Mouse (Mus musculus) ES-Bruce4 (cell line): Measurements from ENCODE around the gene Tmed6. TPM values are rescaled to one million over a fixed set of nuclear protein-coding genes. Genes with fewer than 3 reads are reported as not detected.

Experiments
- H3K27ac ChIP-seq: 2 replicates; pipeline ENCODE4 v1.5.1; 2012; ENCODE audit warnings: low read length, inconsistent platforms; ENCODE audit not compliant: insufficient read depth
- H3K27me3 ChIP-seq: 2 replicates; pipeline ENCODE4 v1.6.1; 2012; ENCODE audit warnings: mild to moderate bottlenecking, low read length, inconsistent platforms; ENCODE audit not compliant: control insufficient read depth, poor library complexity, insufficient read depth, severe bottlenecking
- H3K36me3 ChIP-seq: 2 replicates; pipeline ENCODE4 v1.6.1; 2012; ENCODE audit warnings: inconsistent platforms, mild to moderate bottlenecking, low read length, moderate library complexity; ENCODE audit not compliant: control insufficient read depth, poor library complexity, insufficient read depth, severe bottlenecking
- H3K4me1 ChIP-seq: one replicate; pipeline ENCODE4 v1.8.1; 2011; ENCODE audit warnings: low read length; ENCODE audit not compliant: control insufficient read depth, insufficient read depth
- H3K4me3 ChIP-seq: 2 replicates; pipeline ENCODE4 v1.5.1; 2011; ENCODE audit warnings: low read depth, mild to moderate bottlenecking, low read length
- H3K9ac ChIP-seq: 2 replicates; pipeline ENCODE4 v1.6.1; 2012; ENCODE audit warnings: low read depth, mild to moderate bottlenecking, inconsistent platforms; ENCODE audit not compliant: poor library complexity, severe bottlenecking
- H3K9me3 ChIP-seq: replicated peaks from 2 replicates; pipeline ENCODE4 v1.6.1; 2012; ENCODE audit warnings: mild to moderate bottlenecking, low read length, inconsistent platforms; ENCODE audit not compliant: control insufficient read depth, poor library complexity, insufficient read depth, severe bottlenecking
- CTCF ChIP-seq: IDR thresholded peaks from one replicate; pipeline ENCODE4 v1.8.1; 2011; ENCODE audit warnings: low read depth, low read length
- EP300 ChIP-seq: IDR thresholded peaks from 2 replicates; pipeline ENCODE4 v1.6.1; 2011; ENCODE audit warnings: low read depth, low read length; ENCODE audit not compliant: insufficient read depth
- POLR2A ChIP-seq: IDR thresholded peaks from one replicate; pipeline ENCODE4 v1.8.1; 2011; ENCODE audit warnings: low read length; ENCODE audit not compliant: insufficient read depth
- polyA plus RNA-seq: library from polyadenylated mRNA; stranded (reverse); fragments of >200 nt; gene quantifications from 2 replicates; pipeline ENCODE4 v1.2.4, GENCODE M21; 2011; ENCODE audit warnings: low read depth; ENCODE audit not compliant: missing spikeins, insufficient read depth, insufficient read length

The Tmed6 gene
- polyA plus RNA-seq, 1 experiment, result not detected

DNA sequence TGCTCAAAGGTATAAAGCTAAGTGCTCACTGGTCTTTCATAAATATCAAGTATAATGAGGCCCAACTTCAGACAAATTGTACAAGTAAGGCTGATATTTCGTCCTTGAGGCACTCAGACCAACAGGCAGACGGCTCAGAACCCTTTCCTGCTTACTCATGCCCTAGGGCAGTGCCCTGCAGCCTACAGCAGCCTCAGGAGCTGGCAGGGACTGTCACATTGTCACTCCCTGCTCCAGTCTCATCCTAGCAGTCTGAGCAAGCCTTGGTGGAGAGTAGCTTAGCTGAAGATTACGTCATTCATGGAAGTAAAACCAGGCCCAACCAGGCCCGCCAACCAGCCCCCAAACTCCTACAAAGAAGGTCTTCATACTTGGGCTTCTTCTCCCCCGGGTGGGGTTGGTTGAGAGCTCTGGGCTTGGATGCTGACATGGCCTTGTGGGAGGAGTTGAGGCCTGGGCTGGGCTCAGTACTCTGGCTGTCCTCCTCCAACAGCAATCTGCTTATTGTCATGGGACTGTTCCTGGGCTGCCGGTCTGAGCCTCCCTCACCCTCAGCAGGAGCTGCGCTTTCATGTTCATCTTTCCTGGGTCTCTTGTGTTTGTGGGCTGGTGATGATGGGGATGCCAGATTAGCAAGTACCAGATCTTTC is 10.9 kb upstream of the Tmed6 start:
- no peak overlapping the region for H3K4me3 ChIP-seq
- TF ChIP-seq POLR2A (no peak), EP300 (no peak), CTCF (no peak)
- no peaks in the 10 kb centered on the region for H3K27me3 ChIP-seq
- H3K27ac ChIP-seq, result no peak overlapping the region
- no peaks in the 10 kb centered on the region for H3K4me1 ChIP-seq
- peaks cover 44% of the 10 kb centered on the region for H3K36me3 ChIP-seq
- H3K9ac ChIP-seq, result no peak overlapping the region
- H3K9me3 ChIP-seq, result no peaks in the 10 kb centered on the region

DNA sequence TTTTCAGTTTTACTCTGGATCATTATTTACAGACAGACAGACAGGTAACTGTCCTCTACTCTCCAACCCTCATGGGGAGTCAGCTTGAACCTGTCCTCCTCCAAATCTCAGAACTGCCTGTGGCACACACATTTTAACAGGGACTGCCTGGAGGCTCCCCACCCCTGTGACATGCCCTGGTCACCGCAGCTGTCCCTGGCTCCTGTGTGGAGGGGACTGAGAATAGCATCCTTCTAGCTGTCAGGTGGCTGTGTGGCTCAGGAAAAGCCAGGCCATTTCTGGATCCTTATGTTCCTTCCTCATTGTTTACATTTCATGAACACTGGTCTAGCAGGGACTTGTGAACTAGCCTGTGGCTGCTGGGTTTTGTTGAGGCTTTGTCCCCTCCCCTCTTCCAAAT is 8.7 kb upstream of the Tmed6 start:
- no peaks in the 10 kb centered on the region for H3K9me3 ChIP-seq
- H3K27ac ChIP-seq, result peak overlapping the region; percentile 4; the same call in 1 of the 2 replicates
- H3K4me3 ChIP-seq, result no peak overlapping the region
- no peaks in the 10 kb centered on the region for H3K4me1 ChIP-seq
- no peaks in the 10 kb centered on the region for H3K27me3 ChIP-seq
- TF ChIP-seq EP300 (no peak), POLR2A (no peak), CTCF (no peak)
- peaks cover 29% of the 10 kb centered on the region for H3K36me3 ChIP-seq
- no peak overlapping the region for H3K9ac ChIP-seq

DNA sequence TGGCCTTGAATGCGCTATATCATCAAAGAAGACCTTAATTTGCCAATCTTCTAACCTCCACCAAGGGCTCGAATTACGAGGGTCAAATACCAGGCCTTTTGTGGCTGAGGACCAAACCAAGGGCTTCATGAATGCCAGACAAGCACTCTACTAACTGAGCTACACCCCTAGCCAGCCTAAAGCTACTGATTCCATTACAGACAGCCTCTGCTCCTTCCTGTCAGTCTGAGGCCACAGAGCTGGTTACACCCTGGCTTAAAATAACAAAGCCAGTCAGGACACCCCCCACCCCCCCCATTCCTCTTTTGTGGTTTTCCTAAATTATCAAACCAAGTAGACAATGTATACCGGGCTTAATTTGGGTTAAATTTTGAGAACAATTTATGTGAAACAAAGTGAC is 8.3 kb upstream of the Tmed6 start:
- Histone ChIP-seq H3K4me3 (no peak overlapping the region), H3K27me3 (no peaks in the 10 kb centered on the region), H3K9me3 (no peaks in the 10 kb centered on the region), H3K9ac (no peak overlapping the region), H3K36me3 (peaks cover 24% of the 10 kb centered on the region), H3K27ac (peak overlapping the region; percentile 24; the same call in 1 of the 2 replicates), H3K4me1 (no peaks in the 10 kb centered on the region)
- TF ChIP-seq EP300, result no peak
- TF ChIP-seq CTCF, result no peak
- TF ChIP-seq POLR2A, result no peak

DNA sequence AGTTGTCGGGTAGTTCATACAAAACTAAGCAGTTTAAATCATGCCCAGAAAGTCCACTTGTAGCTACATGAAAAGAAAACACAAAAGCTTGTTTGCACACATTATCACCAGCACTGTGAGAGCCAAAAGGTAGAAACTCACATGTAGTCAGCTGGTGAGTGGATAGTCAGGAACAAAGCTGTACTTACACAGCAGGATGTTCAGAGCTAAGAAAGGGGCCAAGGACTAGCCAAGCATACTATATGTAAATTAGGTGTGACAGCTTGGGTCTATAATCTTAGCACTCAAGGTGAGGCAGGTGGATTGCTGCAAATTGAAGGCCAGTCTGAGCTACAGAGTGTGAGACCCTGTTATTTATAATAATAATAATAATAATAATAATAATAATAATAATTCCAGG is 2.8 kb downstream of the Tmed6 start:
- TF ChIP-seq POLR2A (no peak), CTCF (no peak), EP300 (no peak)
- no peaks in the 10 kb centered on the region for H3K9me3 ChIP-seq
- H3K9ac ChIP-seq, result no peak overlapping the region
- H3K27ac ChIP-seq, result no peak overlapping the region
- H3K27me3 ChIP-seq, result no peaks in the 10 kb centered on the region
- H3K4me3 ChIP-seq, result no peak overlapping the region
- peaks cover 25% of the 10 kb centered on the region for H3K36me3 ChIP-seq
- H3K4me1 ChIP-seq, result peaks cover 1% of the 10 kb centered on the region

DNA sequence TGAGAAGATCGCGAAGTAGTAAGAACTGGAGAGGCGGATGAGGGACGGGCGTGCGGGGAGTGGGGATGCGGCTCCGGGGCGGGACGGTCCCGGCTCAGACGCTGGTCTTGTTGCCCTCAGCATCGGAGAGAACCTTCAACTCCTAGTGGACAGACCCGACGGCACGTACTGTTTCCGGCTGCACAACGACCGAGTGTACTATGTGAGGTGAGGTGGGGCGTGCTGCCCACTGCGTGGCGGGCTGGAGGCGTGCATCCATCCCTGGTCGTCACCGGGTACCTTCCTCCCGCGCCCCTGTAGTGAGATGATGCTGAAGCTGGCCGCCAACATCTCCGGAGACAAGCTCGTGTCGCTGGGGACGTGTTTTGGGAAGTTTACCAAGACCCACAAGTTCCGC is 8.5 kb downstream of the Tmed6 start:
- H3K9ac ChIP-seq, result peak overlapping the region; percentile 71
- TF ChIP-seq POLR2A (no peak), CTCF (no peak), EP300 (no peak)
- H3K27ac ChIP-seq, result 0 out of 2 replicates have a peak overlapping the region, but pooled peaks have one; percentile 3
- H3K27me3 ChIP-seq, result no peaks in the 10 kb centered on the region
- H3K4me3 ChIP-seq, result peak overlapping the region; percentile 94
- no peaks in the 10 kb centered on the region for H3K4me1 ChIP-seq
- peaks cover 50% of the 10 kb centered on the region for H3K36me3 ChIP-seq
- H3K9me3 ChIP-seq, result no peaks in the 10 kb centered on the region
